Mouse (Mus musculus): ENCODE data around the gene Sv2b.

- TF ChIP-seq CTCF (IDR thresholded peaks at IDR 0.05; ENCODE audit: low read depth) (no peak), EP300 (IDR thresholded peaks at IDR 0.05; ENCODE audit: low read depth) (no peak)
Measured at GRCm38 (mm10) chr7:75216180-75216579, 92.9 kb downstream of the Sv2b start.

Measured in liver, embryonic 14.5 days (tissue).